Mouse (Mus musculus): ENCODE results near the gene Pak7.

Pak7 gene

DNA sequence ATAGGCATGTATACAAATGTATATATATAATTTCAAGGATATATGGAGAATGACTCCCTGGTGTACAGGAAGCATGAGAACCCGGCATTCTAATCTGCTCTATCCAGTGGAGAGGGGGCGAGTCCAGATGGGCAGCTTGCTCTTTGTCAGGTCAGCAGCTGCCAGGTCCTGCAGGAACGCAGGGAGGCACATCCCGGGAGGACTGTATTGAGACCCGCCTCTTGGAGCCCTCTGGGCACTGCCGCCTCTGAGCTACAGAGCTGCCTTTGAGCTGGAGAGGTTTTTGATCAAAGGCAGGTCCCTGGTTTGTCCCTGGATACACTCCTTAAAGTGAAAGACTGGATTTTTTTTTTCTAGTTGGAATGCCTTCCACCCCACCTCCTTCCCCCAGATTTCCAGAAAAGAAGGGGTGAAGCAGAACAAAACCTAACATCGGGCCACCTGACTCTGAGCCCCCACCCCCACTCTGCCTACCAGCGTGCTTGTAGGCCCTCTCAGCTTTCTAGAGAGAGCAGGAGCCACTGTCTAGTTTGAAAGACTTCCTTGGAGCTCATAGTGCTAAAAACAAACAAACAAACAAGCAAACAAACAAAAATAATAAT, 336.0 kb downstream of the Pak7 start, which contains the start of gene Lamp5:
Gene Lamp5 (plus strand): TSS at position 552 of the 602 bp plus-strand sequence.
- in situ Hi-C loops (cut with MboI; ENCODE audit: unreplicated experiment in 2 of 2) = no loop called here

DNA sequence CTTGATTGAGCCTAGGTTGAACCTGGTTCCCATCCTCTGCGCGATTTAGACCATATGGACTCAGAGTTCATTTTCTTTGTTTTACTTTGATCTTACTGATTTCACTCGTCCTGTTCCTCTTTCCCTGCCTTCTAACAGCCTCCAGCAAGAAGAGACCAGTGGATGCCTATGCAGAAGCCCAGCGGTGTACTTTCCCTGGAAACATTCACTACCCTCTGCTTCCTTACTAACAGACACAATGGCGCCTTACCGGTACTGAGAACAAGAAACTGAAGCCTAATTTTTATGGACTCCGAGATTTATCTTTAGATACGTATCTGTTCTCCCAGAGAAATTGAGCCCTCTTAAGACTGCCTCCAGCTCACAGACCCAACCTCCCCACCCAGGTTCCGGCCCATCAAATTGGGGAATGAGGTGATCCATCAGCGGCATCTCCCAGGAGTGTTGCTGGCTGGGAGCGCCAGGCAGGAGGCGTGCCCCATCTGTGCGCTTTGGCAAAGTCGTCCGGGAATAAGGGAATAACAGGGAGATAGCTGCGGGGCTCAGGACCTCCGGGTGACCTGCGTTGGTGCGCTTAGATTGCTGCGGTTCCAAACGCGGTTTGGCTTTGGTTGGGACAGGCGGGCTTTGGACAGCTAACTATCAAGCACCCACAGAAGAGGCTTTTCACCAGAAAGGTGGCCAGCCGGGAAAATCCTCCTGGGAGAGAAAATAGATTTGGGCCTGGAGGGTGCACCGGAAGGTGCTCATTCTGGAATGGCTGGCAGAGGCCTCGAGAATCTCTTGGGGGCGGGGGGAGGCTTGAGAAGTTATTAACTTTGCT, 336.8 kb downstream of the Pak7 start:
- in situ Hi-C loops (cut with MboI; ENCODE audit: unreplicated experiment in 2 of 2) = no loop called here

- in situ Hi-C loops (cut with MboI; ENCODE audit: unreplicated experiment in 2 of 2) = no loop called here
Observed at GRCm38 (mm10) chr2:136048464-136048863, 339.3 kb downstream of the Pak7 start.

All from v-Abl transformed pro-B cells (cell line).